Mouse (Mus musculus) kidney, embryonic 14.5 days (tissue): ENCODE results near the gene Cdc14b. TPM values are rescaled to one million over a fixed set of nuclear protein-coding genes. Genes with fewer than 3 reads are reported as not detected.

Experiments used
- ATAC-seq: fragments of 200-750 bp; cut with Nextera tagmentation; 2 replicates; pipeline ENCODE4 v1.8.0; 2017; ENCODE audit warnings: moderate number of reproducible peaks, mild to moderate bottlenecking, moderate TSS enrichment, moderate library complexity; ENCODE audit not compliant: low FRiP score, low TSS enrichment
- H3K27ac ChIP-seq: fragments of 300-500 bp; sonication (generic); 2 replicates; pipeline ENCODE4 v1.5.1; 2014; ENCODE audit warnings: low read depth, mild to moderate bottlenecking, low read length, moderate library complexity, mixed read lengths
- H3K27me3 ChIP-seq: fragments of 300-500 bp; sonication (generic); 2 replicates; pipeline ENCODE4 v1.6.1; 2014; ENCODE audit warnings: mild to moderate bottlenecking, low read length; ENCODE audit not compliant: control insufficient read depth, insufficient read depth
- H3K36me3 ChIP-seq: fragments of 300-500 bp; sonication (generic); 2 replicates; pipeline ENCODE4 v1.6.1; 2014; ENCODE audit warnings: low read length, mixed read lengths; ENCODE audit not compliant: control insufficient read depth, insufficient read depth
- H3K4me1 ChIP-seq: fragments of 300-500 bp; sonication (generic); 2 replicates; pipeline ENCODE4 v1.6.1; 2014; ENCODE audit warnings: low read length, mixed read lengths; ENCODE audit not compliant: control insufficient read depth, insufficient read depth
- H3K4me2 ChIP-seq: fragments of 300-500 bp; sonication (generic); replicated peaks from 2 replicates; pipeline ENCODE4 v1.6.1; 2014; ENCODE audit warnings: low read depth, mild to moderate bottlenecking, low read length
- H3K4me3 ChIP-seq: fragments of 300-500 bp; sonication (generic); 2 replicates; pipeline ENCODE4 v1.5.1; 2014; ENCODE audit warnings: mild to moderate bottlenecking, low read length
- H3K9ac ChIP-seq: fragments of 300-500 bp; sonication (generic); 2 replicates; pipeline ENCODE4 v1.6.1; 2014; ENCODE audit warnings: low read depth, mild to moderate bottlenecking, low read length, moderate library complexity
- H3K9me3 ChIP-seq: fragments of 300-500 bp; sonication (generic); 2 replicates; pipeline ENCODE4 v1.6.1; 2016; ENCODE audit warnings: low read length; ENCODE audit not compliant: control insufficient read depth
- WGBS: fragments of 180-500 bp; shearing (Covaris S2); extraction: QIAGEN DNeasy Blood & Tissue Kit; methylation state at CpG from one replicate; pipeline ENCODE4 v1.1.7; 2014; 5-methylcytosine and 5-hydroxymethylcytosine counted together
- polyA plus RNA-seq: library from polyadenylated mRNA; unstranded; fragments of >200 nt; fragmentation: Nextera tagmentation; extraction: Ambion mirVana; gene quantifications from 2 replicates; pipeline ENCODE4 v1.2.1, GENCODE M21; 2014

The Cdc14b gene
- 15.4 and 24.8 TPM in 2 replicates for polyA plus RNA-seq

DNA sequence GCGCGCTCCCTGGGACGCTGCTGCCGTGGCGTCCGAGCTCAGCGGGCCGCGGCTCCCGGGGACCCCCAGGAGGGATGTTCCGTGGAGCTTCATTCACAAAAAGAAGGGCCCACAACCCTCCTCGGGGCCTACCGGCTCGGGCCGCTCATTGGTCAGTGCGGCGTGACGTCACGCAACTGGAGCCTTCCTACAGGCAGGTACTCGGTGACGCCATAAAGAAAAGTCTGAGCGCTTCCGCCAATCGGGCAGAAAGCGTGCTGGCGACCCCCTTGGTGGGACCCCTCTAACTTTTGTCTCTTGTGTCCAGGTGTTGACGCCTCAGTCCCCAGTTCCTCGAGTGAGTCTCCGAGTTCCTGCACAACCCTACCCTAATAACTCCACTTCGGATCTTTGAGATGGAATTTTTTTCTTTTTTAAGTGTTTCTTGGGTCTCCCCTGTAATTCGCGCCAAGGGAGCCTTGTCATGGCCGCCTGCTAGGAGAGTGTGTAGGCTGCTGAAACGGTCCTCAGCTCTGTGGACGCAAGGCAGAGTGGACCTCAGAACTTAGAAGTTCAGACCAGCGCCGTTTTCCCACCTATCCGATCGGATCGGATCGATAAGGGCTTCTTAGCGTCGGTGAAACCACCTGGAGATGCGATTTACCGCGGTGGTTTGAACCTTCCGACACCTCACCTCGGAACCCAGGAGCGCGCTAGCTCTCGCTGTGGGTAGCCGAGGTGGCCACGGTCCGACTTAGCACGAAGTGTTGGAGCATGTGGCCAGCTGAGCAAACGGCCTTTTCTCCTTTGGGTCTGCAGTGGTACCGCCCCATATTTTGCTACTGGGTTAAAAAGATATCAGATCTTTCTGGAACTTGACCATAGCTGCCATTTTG lies at the start of gene Cdc14b:
TSS of gene Cdc14b (minus strand) at position 412 of the 875 bp plus-strand sequence.
- H3K4me1 ChIP-seq, result no peaks in the 10 kb centered on the region; the same call in 1 of the 2 replicates
- no peaks in the 10 kb centered on the region for H3K9me3 ChIP-seq
- no peaks in the 10 kb centered on the region; the same call in 1 of the 2 replicates for H3K27me3 ChIP-seq
- H3K4me3 ChIP-seq, result peak within 1 kb of the TSS; percentile 80
- no peaks in the 10 kb centered on the region for H3K36me3 ChIP-seq
- 1% methylated on average over 57 of the region's 57 CpGs for WGBS
- peak within 1 kb of the TSS; percentile 71 for H3K9ac ChIP-seq
- H3K27ac ChIP-seq, result no peak within 1 kb of the TSS
- peak within 1 kb of the TSS; percentile 99 for H3K4me2 ChIP-seq
- peak; percentile 97 for ATAC-seq

DNA sequence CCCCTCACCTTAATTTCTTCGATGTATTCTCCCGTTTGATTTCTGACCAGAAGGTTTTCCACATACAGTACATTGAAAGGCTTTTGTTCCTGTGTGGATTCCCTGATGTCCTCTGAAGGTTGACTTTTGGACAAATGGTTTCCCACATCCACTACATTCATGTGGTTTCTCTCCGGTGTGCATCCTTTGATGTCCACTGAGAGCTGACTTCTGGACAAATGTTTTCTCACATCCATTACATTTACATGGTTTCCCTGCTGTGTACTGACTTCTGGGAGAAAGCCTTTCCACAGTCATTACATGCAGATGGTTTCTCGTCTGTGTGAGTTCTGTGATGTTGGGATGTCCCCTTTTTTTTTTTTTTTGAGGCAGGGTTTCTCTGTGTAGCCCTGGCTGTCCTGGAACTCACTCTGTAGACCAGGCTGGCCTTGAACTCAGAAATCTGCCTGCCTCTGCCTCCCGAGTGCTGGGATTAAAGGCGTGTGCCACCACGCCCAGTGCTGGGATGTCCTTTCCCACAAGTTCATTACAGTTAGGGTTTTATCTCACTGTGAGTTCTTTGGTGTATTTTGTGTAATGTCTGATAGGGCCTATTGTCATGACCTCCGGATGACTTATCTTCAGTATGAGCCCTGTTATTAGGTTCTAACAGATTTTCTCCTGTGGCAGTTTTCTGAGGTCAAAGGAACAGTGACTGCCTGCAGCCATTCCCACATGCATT lies 47.6 kb upstream of the Cdc14b start:
- Histone ChIP-seq H3K4me2 (no peak overlapping the region), H3K4me3 (no peak overlapping the region), H3K27ac (no peak overlapping the region), H3K4me1 (no peaks in the 10 kb centered on the region), H3K9me3 (no peaks in the 10 kb centered on the region), H3K36me3 (no peaks in the 10 kb centered on the region), H3K27me3 (no peaks in the 10 kb centered on the region), H3K9ac (no peak overlapping the region)
- 77% methylated on average over 8 of the region's 8 CpGs for WGBS
- ATAC-seq, result no peak

DNA sequence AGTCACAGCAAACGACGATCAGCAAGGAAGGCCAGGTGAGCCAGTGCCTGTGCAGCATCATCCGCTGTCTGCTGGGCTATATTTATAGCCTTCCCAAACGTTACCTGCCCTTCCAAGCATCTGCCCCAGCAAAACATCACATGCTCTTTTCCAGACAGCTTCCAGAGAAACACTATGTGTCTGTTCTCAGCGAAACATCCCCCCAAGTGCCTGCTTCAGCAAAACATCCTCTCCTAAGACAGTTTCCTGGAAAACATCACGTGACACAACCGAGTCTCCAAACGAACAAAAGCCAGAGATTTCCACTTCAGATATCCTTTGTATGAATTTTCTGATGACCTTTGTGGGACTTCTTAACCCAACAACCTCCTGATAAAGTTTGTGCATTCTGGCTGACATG lies 45.2 kb upstream of the Cdc14b start:
- H3K9ac ChIP-seq, result no peak overlapping the region
- no peaks in the 10 kb centered on the region for H3K36me3 ChIP-seq
- H3K4me2 ChIP-seq, result no peak overlapping the region
- 83% methylated on average over 8 of the region's 8 CpGs for WGBS
- ATAC-seq, result no peak
- H3K4me3 ChIP-seq, result no peak overlapping the region
- H3K27me3 ChIP-seq, result no peaks in the 10 kb centered on the region
- no peak overlapping the region for H3K27ac ChIP-seq
- H3K4me1 ChIP-seq, result no peaks in the 10 kb centered on the region
- H3K9me3 ChIP-seq, result no peaks in the 10 kb centered on the region

DNA sequence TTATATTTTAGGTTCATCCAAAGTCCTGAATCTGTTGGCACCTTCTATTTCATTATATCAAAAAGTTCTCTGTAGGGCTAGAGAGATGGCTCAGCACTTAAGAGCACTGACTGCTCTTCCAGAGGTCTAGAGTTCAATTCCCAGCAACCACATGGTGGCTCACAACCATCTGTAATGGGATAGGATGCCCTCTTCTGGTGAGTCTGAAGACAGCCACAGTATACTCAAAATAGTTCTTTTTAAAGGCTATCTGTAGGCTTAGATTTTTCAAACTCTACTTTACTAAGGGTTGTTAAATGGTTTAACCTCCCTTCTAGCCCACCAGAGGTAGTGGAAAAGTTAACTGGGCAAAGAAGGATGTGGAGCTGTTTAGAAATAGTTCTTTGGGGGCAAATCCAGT lies 44.7 kb upstream of the Cdc14b start:
- Histone ChIP-seq H3K4me2 (no peak overlapping the region), H3K4me1 (no peaks in the 10 kb centered on the region), H3K4me3 (no peak overlapping the region), H3K27ac (no peak overlapping the region), H3K27me3 (no peaks in the 10 kb centered on the region), H3K36me3 (no peaks in the 10 kb centered on the region), H3K9ac (no peak overlapping the region), H3K9me3 (no peaks in the 10 kb centered on the region)
- no peak for ATAC-seq

DNA sequence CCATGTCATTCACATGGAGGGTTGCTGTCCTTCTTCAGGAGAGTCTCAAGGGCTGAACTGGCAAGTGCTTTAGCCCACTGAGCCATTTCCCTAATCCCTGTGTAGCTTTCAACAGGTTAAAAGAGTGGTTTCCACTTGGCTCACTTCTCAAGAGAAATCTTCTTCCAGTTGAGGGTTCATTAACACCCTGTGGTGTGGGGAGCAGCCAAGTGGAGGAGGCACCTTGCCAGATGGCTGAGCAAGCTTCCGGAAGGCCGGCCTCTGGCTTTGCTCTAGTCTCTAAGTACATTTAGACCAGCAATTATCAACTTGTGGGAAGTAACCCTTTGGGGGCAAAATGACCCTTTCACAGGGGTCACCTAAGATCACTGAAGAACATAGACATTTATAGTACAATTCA lies 43.3 kb upstream of the Cdc14b start:
- no peak overlapping the region for H3K27ac ChIP-seq
- no peaks in the 10 kb centered on the region for H3K4me1 ChIP-seq
- H3K9ac ChIP-seq, result no peak overlapping the region
- no peak for ATAC-seq
- H3K9me3 ChIP-seq, result no peaks in the 10 kb centered on the region
- H3K36me3 ChIP-seq, result no peaks in the 10 kb centered on the region
- no peaks in the 10 kb centered on the region for H3K27me3 ChIP-seq
- H3K4me3 ChIP-seq, result no peak overlapping the region
- WGBS, result 52% methylated on average over 2 of the region's 2 CpGs
- H3K4me2 ChIP-seq, result no peak overlapping the region

DNA sequence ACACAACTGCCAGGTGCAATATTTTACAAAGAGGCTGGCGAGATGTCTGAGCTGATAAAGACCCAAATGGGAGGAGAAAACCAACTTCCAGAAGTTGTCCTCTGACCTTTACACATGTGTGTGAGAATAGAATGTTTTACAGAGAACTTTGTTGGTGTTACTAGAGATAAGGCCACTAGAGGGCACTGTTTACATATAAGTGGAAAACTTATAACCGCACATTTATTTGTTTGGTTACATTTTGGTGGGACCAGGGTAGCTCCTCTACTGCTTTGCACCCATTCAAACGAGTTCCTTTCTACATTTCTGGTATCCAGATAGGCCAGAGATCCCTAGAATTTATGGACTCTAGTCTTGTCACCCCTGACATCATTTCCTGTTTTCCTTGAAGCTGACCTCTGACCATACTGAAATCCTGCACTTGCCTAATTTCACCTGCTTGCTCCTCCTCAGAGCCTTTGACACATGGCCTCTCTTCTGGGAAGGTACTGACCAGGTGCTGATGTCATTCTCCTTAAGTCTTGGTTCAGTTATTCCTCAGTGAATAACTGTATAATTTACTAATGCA lies 40.5 kb upstream of the Cdc14b start:
- Histone ChIP-seq H3K4me3 (no peak overlapping the region), H3K4me1 (no peaks in the 10 kb centered on the region; the same call in 1 of the 2 replicates), H3K9ac (no peak overlapping the region), H3K27me3 (no peaks in the 10 kb centered on the region), H3K4me2 (no peak overlapping the region), H3K9me3 (no peaks in the 10 kb centered on the region), H3K36me3 (no peaks in the 10 kb centered on the region), H3K27ac (no peak overlapping the region)
- WGBS, result under 1% methylated on average over 3 of the region's 3 CpGs
- ATAC-seq, result no peak

DNA sequence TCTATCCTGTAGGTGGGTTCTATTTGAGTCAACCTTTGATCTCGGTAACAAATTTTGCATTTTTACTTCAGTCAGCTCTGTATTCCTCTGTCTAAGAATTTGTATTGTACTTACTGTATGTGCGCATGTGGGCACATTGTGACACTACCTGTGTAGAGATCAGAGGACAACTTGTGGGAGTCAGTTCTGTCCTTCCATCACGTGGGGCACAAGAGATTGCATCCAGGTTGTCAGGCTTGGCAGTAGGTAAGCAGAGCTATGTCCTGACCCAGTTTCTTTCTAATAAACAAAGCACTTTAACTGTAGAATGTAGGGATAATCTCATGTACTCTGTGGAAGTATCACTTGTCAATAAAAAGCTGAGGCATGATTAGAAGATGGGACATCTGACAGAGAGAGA lies 39.0 kb upstream of the Cdc14b start:
- H3K4me1 ChIP-seq, result no peaks in the 10 kb centered on the region; the same call in 1 of the 2 replicates
- H3K9ac ChIP-seq, result no peak overlapping the region
- WGBS, result 73% methylated on average over 3 of the region's 3 CpGs
- no peaks in the 10 kb centered on the region for H3K9me3 ChIP-seq
- no peaks in the 10 kb centered on the region for H3K36me3 ChIP-seq
- no peak overlapping the region for H3K4me2 ChIP-seq
- no peak overlapping the region for H3K4me3 ChIP-seq
- ATAC-seq, result no peak
- H3K27ac ChIP-seq, result no peak overlapping the region
- H3K27me3 ChIP-seq, result no peaks in the 10 kb centered on the region

DNA sequence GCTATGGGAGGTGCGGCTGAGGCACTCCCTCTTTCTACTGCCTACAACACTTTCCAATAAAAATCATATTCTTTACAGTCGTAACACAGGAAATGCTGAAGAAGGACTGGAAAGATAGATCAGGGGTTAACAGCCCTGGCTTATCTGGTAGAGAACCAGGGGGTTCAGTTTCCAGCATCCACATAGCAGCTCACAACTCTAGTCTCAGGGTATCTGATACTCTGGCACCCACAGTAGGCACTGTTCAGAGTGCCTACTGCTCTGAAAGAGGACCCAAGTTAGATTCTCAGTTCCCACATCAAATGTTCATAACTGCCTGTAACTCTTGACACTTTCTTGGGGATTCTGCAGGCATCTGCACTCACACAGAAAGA lies 37.8 kb upstream of the Cdc14b start:
- Histone ChIP-seq H3K27ac (no peak overlapping the region), H3K4me2 (peak overlapping the region; percentile 65), H3K9ac (no peak overlapping the region; the same call in 1 of the 2 replicates), H3K4me3 (peak overlapping the region; percentile 69), H3K4me1 (no peaks in the 10 kb centered on the region; the same call in 1 of the 2 replicates), H3K27me3 (no peaks in the 10 kb centered on the region), H3K9me3 (no peaks in the 10 kb centered on the region), H3K36me3 (peaks cover 3% of the 10 kb centered on the region; the same call in 1 of the 2 replicates)
- ATAC-seq, result peak; percentile 60; the same call in 1 of the 2 replicates
- 0% methylated on average over 2 of the region's 2 CpGs for WGBS
